Mouse (Mus musculus) layer of hippocampus, postnatal 25 days (tissue): ENCODE data around the gene Ap5s1. TPM values are rescaled to one million over a fixed set of nuclear protein-coding genes. Genes with fewer than 3 reads are reported as not detected.
A peak's percentile ranks its signal among the peaks of the same experiment; 100 is the strongest.

ENCODE experiments used
- DNase-seq, 2 experiments: peaks; one replicate each; pipeline ENCODE4 v3.0.0; 2022; ENCODE audit warnings: mixed read lengths in 2 of 2, low spot score in 1 of 2; ENCODE audit errors: extremely low spot score in 1 of 2
- total RNA-seq, 2 experiments: library from RNA; stranded (reverse); gene quantifications; 2 replicates each; pipeline ENCODE4 v1.2.3; 2021

The Ap5s1 gene
- total RNA-seq: 10 to 100 TPM; 23.8 to 27.3 TPM

DNA sequence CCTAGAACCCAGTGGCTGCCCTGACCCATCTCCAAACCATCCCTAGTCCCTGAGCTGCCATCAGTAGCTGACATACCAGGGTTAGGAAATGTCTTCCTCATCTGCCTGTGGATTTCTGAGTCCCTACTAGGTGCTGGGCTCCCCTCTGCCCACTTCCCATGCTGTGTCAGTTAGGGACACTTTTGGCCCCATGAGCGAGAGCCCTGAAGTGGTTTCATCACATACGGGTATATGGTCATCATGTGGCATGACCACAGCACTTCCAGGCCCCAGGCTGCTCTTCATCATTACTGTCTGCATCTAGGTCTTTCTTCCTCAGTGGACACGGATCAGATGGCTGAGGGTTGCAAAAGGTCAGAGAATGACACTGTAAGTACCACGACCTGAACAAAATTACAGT lies at the start of gene Ap5s1:
TSS of gene Ap5s1 (plus strand) at position 301 of the 400 bp plus-strand sequence.
- DNase-seq: no peak

DNA sequence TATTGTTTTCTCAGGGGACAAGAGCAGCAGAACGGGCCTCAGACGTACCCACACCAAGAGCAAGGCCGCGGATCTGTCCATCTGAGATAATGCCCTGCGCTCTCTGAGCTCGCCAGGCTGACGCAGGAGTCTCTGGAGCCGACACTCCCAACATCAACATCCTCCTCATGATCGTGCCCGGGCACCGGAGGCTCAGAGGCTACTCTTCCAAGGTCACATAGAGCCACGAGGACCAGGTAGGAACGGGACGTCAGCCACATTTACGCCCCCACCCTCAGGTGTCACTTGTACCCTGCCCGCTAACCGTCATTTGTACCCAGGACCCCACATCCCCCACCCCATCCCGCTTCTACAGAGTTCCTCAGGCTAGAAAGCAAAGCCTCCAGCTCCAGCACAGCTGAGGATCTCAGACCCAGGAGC lies 47.4 kb upstream of the Ap5s1 start:
- no peak for DNase-seq

DNA sequence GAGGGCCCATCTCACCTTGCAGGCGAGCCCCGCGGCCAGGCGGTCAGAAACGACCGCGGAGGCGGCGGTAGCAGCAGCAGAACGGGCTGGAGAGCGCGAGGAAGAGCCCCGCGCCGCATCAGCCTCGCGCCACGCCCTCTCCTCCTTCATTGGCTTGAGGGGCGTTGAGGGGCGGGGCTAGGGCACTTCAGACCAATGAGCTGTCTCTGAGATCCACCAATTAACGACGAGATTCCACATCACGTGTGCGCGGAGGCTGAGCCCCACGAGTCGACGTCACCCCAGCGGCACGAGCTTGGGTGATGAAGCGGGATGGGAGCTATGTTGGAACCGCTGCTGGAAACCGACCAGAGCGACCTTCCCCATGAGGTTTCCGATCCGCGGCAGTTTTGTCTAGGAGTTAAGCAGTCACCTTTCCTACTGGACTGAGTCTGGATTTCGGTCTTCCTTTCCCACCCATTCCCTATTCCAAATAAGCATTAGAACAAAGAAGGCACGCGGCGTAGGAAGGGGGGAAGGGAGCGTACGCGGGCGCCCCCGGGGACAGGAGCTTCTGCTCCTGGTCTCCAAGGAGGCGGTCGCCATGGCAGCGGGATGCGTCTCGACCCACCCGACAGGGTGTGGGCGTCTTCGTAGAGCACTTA lies 46.8 kb upstream of the Ap5s1 start, which contains the start of gene 1700037H04Rik:
TSS of gene 1700037H04Rik (minus strand) at position 144 of the 644 bp plus-strand sequence.
- DNase-seq: peak; percentile 79 to 83

DNA sequence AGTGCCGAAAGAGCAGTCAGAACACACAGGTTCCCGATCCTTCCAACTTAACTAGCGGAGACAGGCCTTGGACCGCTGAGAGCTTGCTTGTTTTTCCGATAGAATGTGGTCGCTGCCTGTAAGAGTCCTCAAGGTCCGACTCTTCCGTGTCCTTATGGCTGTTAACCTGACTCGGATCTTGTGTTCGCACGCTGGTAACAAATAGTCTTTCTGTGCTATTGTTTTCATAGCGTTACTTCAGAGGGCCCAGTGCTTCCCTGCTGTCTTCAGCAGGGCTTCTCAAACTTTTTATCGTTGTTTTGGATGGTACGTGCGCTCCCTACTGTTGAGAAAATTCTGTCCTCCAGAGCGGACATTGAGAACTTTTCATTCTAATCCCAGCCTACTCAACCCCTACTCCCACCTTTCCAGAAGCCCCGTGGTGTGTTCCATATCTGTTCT lies 46.2 kb upstream of the Ap5s1 start:
- DNase-seq: no peak

DNA sequence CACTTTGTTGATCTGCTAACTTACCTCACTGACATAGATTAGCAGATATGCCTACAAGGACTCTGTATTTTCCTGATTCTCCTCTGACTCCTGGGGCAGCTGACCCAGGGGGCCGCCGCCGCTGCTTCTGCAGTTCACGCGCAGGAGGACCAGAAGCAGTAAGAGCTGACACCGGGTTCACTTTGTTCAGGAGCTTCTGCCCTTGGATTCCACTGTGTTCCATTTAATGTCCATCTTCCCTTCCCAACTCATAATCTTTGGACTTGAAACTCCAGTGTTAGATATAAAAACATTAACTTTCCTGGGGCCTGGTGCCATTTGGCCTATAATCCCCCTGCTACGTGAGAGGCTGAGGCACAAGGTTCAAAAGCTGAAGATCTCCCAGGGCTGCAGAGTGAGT lies 43.0 kb upstream of the Ap5s1 start:
- DNase-seq: no peak

DNA sequence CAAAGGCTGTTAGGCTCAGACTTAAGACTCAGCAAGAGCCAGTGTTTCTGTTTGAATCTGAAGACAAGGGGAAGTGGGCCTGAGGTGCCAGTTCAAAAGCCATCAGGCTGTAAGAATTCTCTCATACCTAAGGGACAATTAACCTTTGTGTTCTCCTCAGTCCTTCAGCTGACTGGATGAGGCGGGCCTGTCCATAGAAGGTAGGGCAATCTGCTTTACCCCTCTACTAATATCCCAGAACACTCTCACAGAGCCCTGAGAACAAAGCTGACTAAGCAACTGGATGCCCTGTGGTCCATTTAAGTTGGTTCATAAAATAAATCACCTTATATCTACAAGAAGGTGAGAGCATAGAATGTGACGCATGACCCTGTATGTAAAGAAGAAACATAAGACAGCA lies 40.7 kb upstream of the Ap5s1 start:
- DNase-seq: no peak

DNA sequence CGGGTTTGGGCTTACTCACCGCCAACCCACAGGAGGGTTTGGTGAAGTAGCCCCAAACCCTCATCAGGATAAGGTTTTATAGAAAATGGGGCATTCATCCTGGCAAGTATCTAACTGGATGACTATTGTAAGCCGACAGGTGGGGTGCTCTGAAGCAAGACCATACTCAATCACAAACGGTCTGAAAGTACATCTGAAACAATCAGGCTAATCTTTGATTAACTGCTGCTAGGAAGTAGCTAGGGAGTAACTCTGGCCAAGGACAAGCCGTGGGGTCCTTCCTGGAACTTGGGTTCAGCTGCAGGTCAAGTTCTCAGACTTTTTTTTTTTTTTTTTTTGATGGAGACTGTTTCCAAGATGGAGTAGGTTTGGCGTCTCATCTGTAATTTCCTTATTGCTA lies 38.9 kb upstream of the Ap5s1 start:
- no peak for DNase-seq

DNA sequence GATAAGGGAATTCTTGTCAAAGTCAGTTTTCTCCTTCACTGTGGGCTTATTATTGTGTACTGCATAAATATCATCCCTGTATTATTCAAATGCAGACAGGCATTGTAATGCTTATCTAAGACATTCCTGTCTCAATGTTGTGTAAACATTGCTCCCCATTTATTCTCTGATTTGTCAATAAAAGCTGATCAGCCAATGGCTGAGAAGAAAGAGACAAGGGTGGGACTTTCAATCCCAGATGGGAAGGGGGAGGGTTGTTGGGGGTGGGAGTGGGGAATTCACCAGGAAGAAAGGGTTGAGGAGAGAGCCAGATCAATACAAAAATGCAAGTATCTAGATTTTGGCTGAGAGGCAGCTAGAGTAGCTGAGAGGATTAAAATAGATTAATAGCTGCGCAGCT lies 38.0 kb upstream of the Ap5s1 start:
- DNase-seq: no peak

DNA sequence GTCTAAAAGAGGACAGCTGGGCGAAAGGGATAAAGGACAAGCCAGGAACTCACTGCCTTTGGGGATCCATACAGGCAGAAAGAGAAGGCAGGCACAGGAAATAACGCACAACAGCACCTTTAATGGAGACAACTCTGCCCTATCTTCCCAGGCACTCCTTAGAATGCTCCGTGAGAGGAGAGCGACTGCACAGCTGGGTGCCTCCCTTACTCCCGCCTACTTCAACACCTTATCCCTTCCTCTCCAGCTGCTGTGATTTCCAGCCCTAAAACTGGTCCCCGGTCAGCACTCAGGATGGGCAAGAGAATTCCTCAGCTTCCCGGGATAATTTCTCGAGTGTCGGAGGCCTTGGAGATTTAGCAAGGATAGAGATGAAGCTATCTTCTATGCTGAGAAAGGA lies 35.9 kb upstream of the Ap5s1 start:
- DNase-seq: no peak

DNA sequence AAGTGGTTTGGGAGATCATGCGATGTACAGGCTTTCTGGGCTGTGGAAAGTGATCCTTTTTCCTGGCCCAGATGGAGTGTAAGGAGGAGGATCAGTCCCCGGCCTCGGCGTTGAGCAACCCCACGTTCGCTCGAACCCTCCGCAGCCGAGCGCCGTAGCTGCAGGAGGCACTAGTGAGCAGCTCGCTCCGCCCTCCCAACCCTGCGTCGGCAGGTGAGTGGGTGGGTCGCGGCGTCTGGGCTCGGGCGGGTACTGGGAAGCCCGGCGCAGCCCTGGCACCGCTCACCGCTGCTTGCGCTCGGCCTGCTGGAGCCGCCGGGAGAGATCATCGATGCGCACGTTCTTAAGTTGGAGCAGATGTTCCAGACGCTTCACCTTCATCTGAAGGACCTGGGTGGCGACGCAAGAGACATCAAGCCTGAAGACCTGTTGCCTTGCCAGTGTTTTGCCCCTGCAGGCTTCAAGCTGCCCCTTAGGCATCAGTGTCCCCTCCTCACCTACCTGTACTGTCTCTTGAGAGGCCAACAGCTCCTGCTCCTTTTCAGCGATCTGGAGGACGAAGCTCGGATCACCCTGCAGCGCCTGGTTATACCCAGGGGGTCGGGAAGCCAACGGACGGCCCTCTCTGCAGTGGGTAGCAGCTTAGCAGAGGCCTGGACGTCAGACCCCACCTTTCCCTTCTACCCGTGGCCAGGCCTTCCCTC lies 35.3 kb upstream of the Ap5s1 start:
- DNase-seq: peak; percentile 56 to 63

DNA sequence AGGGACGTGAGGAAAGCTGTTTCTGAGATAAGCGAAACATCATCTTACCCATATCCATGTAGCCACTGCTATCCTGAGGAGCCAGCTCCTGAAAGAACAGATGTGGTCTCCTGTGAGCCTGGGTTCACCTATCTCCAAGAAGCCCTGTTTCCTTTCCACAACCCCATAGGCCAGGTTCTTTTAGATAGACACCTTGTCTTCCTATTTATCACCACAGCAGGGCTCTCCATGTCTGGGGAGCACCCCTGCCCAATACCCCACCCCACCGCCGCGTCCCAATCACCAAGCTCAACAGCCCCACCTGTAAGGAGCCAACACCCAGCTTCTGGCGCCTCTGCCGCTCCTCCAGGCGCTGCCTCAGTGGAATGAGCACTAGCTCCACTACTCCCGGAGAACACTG lies 34.6 kb upstream of the Ap5s1 start:
- DNase-seq: no peak

DNA sequence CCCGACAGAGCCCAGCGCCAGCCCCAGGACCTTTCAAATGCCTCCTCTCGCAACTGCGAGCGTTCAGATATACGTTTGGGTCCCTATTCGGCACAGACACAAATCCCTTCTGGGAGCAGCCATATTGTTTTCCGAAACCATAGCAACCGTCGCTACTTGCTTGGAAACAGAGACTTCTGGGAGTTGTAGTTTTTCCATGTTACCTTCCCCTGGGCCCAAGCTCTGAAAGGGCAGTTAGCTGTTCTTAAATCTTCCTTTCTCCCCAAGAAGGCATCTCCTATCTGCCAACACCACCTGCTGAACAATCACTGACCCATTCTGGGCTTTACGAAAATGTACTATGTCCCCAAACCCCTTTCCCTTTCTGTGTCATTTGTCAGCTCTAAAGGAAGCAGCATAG lies 32.2 kb upstream of the Ap5s1 start:
- DNase-seq: peak in 1 of 2 experiments; percentile 39

DNA sequence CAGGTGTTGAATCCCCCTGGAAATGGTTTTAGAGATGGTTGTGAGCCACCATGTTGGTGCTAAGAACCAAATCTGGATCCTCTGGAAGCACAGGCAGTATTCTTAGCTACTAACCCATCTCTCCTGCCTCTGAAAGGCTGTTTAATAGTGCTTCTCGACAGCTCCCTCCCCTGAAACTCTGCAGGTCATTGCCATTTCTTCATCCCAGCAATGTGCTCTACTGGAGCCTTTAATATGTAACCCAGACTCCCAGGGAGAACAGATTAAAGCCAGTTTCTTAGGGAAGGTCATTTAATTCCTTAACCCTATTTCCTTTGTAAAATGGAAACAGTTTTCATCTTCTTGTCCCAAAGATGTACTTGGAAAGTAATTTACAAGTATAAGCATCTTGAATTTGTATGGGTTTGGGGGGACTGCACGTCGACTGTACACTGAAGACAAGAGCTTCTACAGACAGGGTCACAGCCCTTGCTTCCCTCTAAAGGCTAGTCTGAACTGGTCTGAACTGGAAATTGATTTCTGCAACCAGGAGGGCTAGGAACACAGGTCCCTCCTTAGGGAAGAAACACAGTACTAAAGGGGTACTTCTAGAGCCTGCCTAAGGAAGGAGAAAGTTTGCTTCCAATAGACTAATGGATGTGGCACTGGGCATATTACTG lies 31.5 kb upstream of the Ap5s1 start:
- no peak for DNase-seq

DNA sequence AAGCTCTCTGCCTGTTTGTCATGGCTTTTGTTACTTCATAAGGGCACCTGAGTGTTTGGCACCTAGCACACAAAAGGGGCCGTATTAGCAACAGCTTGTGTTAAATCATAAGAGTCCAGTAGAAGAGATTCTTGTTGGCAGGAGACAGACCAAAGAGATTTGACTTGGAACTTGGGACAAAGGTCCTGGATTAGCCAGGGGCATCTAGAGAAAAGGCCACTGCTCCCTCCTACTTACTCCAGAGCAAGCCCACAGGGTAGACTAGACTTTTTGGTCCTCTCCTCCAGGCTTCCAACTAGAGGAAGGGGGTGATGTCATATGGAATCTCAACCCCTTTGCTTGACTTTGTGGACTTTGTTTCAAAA lies 31.0 kb upstream of the Ap5s1 start:
- DNase-seq: no peak

DNA sequence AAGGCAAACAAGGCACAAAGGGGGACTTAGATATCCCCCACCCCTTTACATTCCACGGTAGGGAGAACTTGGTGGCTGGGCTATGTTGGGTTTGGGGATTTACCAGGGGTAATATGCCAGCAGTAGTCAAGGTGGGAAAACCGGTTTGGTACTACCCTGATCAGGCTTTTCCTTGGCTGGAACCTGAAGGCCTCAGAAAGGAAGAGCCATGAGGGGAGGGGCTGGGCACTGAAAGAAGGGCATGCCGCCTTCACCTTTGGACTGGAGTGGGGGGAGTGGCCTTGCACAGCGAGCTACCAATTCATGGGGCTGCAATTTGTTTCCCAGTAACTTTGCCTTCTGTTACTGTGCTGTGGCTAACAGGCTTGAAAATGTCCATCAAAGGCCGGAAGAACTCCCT lies 30.4 kb upstream of the Ap5s1 start:
- no peak for DNase-seq

DNA sequence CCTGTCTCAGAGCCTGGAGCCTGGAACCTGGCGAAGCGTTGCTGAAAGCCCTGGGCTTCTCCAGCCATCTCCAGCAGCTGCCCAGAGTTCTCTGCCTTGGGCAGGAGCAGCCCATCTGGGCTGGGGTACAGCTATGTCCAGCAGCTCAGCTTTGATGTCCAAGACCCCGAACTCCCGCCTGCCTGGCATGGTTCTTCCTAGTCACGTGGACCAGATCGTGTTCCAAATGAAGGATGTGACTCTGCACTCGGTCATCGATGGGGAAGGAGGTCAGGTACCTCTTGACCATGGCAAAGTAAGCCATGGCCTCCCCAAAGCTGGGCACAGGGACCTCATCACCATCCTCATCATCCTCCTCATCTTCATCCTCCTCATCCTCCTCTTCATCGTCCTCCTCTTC lies 28.9 kb upstream of the Ap5s1 start:
- DNase-seq: no peak

DNA sequence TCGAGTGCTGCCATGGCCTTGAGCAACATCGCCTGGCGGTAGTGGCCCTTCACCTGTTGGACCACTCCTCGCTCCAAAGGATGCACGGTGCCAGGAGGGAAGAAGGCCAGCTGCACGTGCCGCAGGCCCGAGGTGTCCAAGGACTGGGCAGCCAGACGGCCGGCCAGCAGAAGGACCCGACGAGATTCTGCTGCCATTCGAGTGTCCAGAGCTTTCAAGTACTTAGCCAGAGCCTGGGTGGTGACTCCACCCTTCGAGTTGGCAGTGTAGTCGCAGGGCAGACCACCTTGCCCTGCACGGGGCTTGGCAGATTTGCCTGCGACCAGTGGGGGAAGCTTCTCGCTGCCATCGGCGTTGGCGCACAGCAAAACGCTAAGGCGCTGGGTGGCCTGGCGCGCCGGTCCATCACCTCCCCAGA lies 28.0 kb upstream of the Ap5s1 start:
- no peak for DNase-seq

DNA sequence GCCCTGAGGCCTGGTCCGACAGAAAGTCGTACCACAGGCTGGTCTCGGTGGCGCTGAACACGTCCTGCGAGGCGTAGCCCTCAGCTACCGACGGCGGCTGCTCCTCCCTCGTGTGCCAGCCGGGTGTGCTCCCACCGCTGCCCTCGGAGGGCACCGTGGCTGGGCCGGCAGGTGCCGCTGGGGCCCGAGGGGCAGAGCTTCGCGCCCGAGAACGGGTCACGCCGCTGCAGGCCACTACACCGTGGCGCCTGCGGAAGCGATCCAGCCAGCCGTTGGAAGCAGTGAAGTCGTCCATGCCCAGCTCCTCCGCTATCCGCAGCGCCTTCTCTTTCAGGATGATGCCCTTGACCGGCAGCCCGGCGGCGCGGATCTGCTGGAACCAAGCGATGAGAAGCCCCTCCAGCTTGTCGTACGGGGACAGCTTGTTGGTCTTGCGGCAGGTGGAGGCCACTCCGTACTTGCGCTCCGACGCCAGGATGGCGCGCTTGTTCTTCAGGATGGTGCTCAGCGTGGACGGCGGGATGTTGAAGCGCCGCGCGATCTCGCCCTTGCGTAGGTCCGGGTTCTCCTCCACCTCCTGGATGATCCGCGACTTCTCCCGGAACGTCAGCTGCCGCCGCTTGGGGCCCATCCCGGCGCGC lies 27.5 kb upstream of the Ap5s1 start:
- peak; percentile 38 to 48 for DNase-seq

DNA sequence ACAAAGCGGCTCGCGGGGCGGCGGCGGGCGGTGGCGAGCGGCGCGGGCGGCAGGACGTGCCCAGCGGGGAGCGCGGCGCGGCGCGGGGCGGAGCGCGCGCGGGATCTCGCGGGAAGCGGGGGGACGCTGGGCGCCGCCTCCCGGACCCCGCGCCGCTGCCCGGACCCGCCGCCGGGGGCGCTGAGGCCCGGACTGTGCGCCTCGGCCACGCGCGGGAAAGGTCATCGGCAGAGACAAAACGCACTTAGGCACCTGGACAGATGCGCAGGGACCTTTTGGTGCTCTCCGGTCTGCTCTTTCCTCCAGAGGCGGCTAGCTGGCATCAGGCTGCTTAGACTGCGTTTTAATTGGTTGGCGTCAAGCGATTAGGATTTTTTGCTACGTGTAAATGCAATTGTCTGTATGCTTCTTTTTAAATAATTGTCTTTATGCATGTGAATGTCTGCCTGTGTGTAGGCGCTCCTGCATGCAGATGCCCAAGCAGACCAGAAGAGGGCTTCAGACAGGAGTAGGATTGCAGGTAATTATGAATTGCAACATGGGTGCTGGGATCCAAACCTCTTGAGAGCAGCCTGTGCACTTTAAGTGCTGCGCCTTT lies 26.8 kb upstream of the Ap5s1 start, which contains the start of gene Cenpb:
TSS of gene Cenpb (minus strand) at position 78 of the 598 bp plus-strand sequence.
- peak; percentile 75 to 77 for DNase-seq

DNA sequence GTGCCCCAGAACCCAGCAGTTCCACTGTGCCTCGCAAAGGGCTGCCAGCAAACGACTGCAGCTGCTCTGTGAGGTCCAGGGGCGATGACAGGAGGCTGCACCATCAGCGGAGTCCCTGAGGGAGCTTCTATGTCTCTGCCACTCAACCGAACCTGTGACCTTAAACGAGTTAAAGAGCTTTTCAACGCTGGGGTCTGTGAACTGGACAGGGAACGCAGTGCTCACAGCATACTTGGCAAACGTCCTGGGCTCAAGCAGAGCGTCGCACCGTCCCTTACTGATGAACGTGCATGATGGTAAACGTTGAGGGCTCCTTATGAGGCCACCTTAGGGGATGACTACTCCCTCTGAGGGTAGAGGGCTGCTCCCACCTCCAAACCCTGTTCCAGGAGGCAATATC lies 20.5 kb upstream of the Ap5s1 start:
- DNase-seq: no peak
